Mouse (Mus musculus): ENCODE measurements at regions not wholly inside any gene's neighbourhood (a gene's known extent, or its start where the extent isn't known, plus 50 kb on each side); places are given as distances from the start of the nearest gene placed in this dataset.

DNA sequence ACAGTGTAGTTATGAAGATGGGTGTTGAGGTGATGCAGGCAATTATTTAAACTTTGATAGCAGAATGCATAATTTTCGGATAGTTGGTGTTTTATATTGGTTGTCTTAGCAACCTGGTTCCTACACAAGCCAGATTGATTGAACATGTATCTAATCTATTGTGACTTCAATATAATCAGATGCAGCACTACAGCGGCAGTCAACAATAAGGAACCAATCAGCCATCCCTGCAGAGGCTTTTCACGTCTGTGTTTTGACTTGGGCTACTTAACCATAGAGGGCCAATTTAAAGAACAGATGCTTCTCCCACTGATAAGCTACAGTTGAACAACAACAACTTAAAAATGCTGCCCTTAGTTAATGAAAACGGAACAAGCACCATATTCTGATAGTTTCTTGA lies 267.8 kb downstream of the Lmo7 start:
- H3K4me1 ChIP-seq (replicated peaks; ENCODE audit: control insufficient read depth, insufficient read depth, low read length): no peaks in the 10 kb centered on the region
- H3K27me3 ChIP-seq (replicated peaks; ENCODE audit: control insufficient read depth, insufficient read depth, low read length): no peaks in the 10 kb centered on the region
- no peak overlapping the region for H3K9ac ChIP-seq (ENCODE audit: low read depth, low read length)
- no peaks in the 10 kb centered on the region for H3K9me3 ChIP-seq (ENCODE audit: control insufficient read depth, low read length)
- DNase-seq (ENCODE audit: low spot score) (no peak), ATAC-seq (replicated peaks; ENCODE audit: low FRiP score) (no peak)
- no peak overlapping the region for H3K4me2 ChIP-seq
- no peak overlapping the region for H3K27ac ChIP-seq (ENCODE audit: low read depth, low read length)
- no peaks in the 10 kb centered on the region for H3K36me3 ChIP-seq (ENCODE audit: control insufficient read depth, insufficient read depth, low read length)
- H3K4me3 ChIP-seq (ENCODE audit: low read depth, low read length): no peak overlapping the region
- WGBS: 57% methylated on average over 4 of the region's 4 CpGs

DNA sequence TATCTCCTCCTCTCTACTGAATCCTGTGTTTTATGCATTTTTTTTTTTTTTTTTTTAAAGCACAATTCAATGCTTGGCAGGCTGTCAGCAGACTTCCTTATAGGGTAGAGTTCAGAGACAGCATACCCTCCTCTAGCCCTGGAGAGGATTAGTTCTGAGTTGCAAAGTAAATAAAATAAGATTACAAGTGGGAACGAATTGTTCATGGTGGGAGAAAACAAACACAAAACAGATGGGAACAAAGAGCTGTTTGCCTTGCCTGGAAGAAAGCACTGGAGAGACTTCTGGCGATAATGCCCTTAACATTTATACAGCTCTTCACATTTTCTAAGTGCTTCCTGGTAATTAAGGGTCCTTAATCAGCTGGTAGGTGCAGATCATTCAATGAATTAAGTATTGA lies 254.6 kb downstream of the Lmo7 start:
- no peaks in the 10 kb centered on the region for H3K9me3 ChIP-seq (ENCODE audit: control insufficient read depth, low read length)
- no peaks in the 10 kb centered on the region for H3K4me1 ChIP-seq (replicated peaks; ENCODE audit: control insufficient read depth, insufficient read depth, low read length)
- ATAC-seq (replicated peaks; ENCODE audit: low FRiP score) (no peak), DNase-seq (ENCODE audit: low spot score) (no peak)
- no peak overlapping the region for H3K9ac ChIP-seq (ENCODE audit: low read depth, low read length)
- no peak overlapping the region for H3K4me3 ChIP-seq (ENCODE audit: low read depth, low read length)
- no peaks in the 10 kb centered on the region for H3K27me3 ChIP-seq (replicated peaks; ENCODE audit: control insufficient read depth, insufficient read depth, low read length)
- H3K27ac ChIP-seq (ENCODE audit: low read depth, low read length): no peak overlapping the region
- H3K4me2 ChIP-seq: no peak overlapping the region
- WGBS: 31% methylated on average over 2 of the region's 2 CpGs
- H3K36me3 ChIP-seq (ENCODE audit: control insufficient read depth, insufficient read depth, low read length): no peaks in the 10 kb centered on the region

Data from liver, embryonic 11.5 days (tissue).